Mouse (Mus musculus): Measurements from ENCODE around the gene P2rx2. TPM values are rescaled to one million over a fixed set of nuclear protein-coding genes. Genes with fewer than 3 reads are reported as not detected.

The P2rx2 gene
- total RNA-seq, 2 experiments from 2014 or later, result not detected

GRCm38 (mm10) chr5:110363179-110363821 lies 20.3 kb upstream of the P2rx2 start:
- H3K4me3 ChIP-seq, result peak overlapping the region; percentile 69
- H3K27ac ChIP-seq, result peak overlapping the region; percentile 91
- peak; percentile 69 for TF ChIP-seq CTCF (IDR thresholded peaks at IDR 0.05)
- intact Hi-C loops (cut with DNase I), result no loop called here
- peak; percentile 92 for DNase-seq

- no peak for TF ChIP-seq CTCF (IDR thresholded peaks at IDR 0.05)
- Histone ChIP-seq H3K4me3 (peak overlapping the region; percentile 69), H3K27ac (peak overlapping the region; percentile 91)
- intact Hi-C loops (cut with DNase I), result no loop called here
- DNase-seq, result no peak
Observed at GRCm38 (mm10) chr5:110362813-110363178, 19.8 kb upstream of the P2rx2 start.

GRCm38 (mm10) chr5:110361465-110361864 lies 18.5 kb upstream of the P2rx2 start:
- intact Hi-C loops (cut with DNase I), result no loop called here
- DNase-seq, result no peak
- no peak for TF ChIP-seq CTCF (IDR thresholded peaks at IDR 0.05)
- H3K4me3 ChIP-seq, result no peak overlapping the region
- H3K27ac ChIP-seq, result no peak overlapping the region

GRCm38 (mm10) chr5:110357531-110358179 lies 14.6 kb upstream of the P2rx2 start:
- peak; percentile 80 for TF ChIP-seq CTCF (IDR thresholded peaks at IDR 0.05)
- H3K4me3 ChIP-seq, result no peak overlapping the region
- intact Hi-C loops (cut with DNase I), result loop anchor here (1.0 to 2.0 kb wide), 2 partner anchors 71 to 279 kb away; no protein-coding TSS in a partner anchor
- peak; percentile 78 for DNase-seq
- no peak overlapping the region for H3K27ac ChIP-seq

- no peak overlapping the region for H3K27ac ChIP-seq
- TF ChIP-seq CTCF (IDR thresholded peaks at IDR 0.05), result peak; percentile 61
- intact Hi-C loops (cut with DNase I), result no loop called here
- H3K4me3 ChIP-seq, result no peak overlapping the region
- DNase-seq, result no peak
Observed at GRCm38 (mm10) chr5:110354716-110355115, 11.7 kb upstream of the P2rx2 start.

DNA sequence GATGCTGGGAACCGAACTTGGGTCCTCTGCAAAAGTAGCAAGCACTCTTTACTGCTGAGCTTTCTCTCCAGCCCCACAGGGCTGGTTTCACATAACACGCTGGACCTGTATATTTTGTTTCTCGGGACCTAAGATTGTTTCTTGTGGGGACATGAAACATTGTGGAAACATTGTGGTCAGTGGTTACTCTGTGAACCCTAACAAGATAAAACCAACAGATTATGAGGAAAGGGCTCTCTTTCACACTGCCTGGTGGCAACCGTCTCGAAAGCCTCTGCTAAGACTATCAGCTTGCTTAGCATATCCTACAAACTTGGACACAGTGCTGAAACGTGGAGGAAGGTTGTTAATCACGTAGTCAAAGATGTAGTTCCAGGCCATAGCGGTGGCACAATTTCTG lies 4.0 kb upstream of the P2rx2 start:
- intact Hi-C loops (cut with DNase I), result no loop called here
- H3K4me3 ChIP-seq, result no peak overlapping the region
- no peak for TF ChIP-seq CTCF (IDR thresholded peaks at IDR 0.05)
- no peak overlapping the region for H3K27ac ChIP-seq
- no peak for DNase-seq

DNA sequence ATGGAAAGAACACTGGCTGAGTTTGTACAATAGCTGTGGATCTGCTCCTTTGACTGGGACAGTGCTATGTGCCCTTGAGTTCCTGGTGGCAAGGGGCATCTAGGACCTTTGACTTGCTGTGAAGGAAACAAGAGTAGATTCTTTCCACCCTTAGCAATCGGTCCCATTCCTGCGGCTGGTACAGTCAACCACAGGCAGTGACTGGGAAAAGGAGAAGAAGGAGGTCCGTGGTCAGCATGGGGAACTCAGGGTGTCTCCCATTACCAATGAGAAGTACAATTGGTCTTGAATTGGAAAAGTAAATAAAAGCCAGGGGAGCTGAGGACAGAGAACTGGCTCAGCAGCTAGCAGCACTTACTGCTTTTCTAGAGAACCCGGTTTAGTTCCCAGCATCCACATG lies 2.5 kb upstream of the P2rx2 start:
- intact Hi-C loops (cut with DNase I), result no loop called here

GRCm38 (mm10) chr5:110344524-110344923 lies 1.5 kb upstream of the P2rx2 start, which contains the start of gene Lrcol1:
Gene Lrcol1, plus strand, starts transcription at chr5:110344730.
- intact Hi-C loops (cut with DNase I), result no loop called here
- no peak for DNase-seq
- no peak for TF ChIP-seq CTCF (IDR thresholded peaks at IDR 0.05)
- no peak within 1 kb of the TSS for H3K4me3 ChIP-seq
- H3K27ac ChIP-seq, result no peak within 1 kb of the TSS

More for the DNA sequence above, 2.5 kb upstream of the P2rx2 start:
- no peak for TF ChIP-seq CTCF (IDR thresholded peaks at IDR 0.05)
- Histone ChIP-seq H3K27ac (no peak overlapping the region), H3K4me3 (no peak overlapping the region)
- DNase-seq, result no peak

GRCm38 (mm10) chr5:110338792-110339191 lies 4.2 kb downstream of the P2rx2 start:
- no peak for DNase-seq
- Histone ChIP-seq H3K27ac (no peak overlapping the region), H3K4me3 (no peak overlapping the region)
- intact Hi-C loops (cut with DNase I), result no loop called here
- TF ChIP-seq CTCF (IDR thresholded peaks at IDR 0.05), result no peak

DNA sequence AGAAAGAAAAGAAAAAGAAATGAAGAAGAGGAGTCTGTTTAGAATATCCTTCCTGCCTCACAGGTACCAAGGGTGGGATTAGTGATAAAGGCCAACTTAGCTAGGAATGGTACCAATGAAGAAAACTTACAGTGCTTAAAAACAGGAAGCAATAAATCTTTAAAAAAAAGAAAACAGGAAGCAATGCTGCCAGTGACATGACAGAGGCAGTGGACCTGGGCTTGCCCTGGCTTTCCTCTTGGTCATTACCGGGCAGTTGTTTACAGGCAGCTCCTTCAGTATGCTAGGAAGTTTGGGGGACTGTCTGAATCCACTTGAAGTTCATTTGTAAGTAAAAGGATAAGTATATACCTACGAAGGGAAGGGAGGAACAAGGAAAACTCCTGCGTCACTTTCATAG lies 12.5 kb downstream of the P2rx2 start:
- intact Hi-C loops (cut with DNase I), result no loop called here
- no peak for DNase-seq
- no peak for TF ChIP-seq CTCF (IDR thresholded peaks at IDR 0.05)
- Histone ChIP-seq H3K4me3 (no peak overlapping the region), H3K27ac (no peak overlapping the region)

GRCm38 (mm10) chr5:110313127-110313526 lies 29.9 kb downstream of the P2rx2 start:
- no peak for TF ChIP-seq CTCF (IDR thresholded peaks at IDR 0.05)
- intact Hi-C loops (cut with DNase I), result no loop called here
- no peak overlapping the region for H3K4me3 ChIP-seq
- no peak for DNase-seq
- no peak overlapping the region for H3K27ac ChIP-seq

DNA sequence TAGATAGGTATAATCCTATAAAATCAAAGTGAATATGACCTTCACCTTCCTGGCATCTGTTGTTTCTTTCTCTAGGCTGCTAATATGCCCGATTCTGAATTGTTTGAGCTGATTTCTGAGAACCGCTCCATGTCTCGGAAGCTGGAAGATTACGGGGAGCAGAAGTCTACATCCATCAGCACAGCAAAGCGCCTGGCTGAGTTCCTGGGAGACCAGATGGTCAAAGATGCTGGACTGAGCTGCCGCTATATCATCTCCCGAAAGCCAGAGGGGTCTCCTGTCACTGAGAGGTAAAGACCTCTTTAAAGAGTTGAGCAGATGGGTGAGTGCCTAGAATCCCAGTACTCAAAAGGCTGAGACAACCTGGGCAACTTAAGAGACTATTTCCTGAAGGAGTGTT lies 34.2 kb downstream of the P2rx2 start:
- no peak overlapping the region for H3K4me3 ChIP-seq
- no peak for TF ChIP-seq CTCF (IDR thresholded peaks at IDR 0.05)
- intact Hi-C loops (cut with DNase I), result no loop called here
- H3K27ac ChIP-seq, result no peak overlapping the region
- no peak for DNase-seq

DNA sequence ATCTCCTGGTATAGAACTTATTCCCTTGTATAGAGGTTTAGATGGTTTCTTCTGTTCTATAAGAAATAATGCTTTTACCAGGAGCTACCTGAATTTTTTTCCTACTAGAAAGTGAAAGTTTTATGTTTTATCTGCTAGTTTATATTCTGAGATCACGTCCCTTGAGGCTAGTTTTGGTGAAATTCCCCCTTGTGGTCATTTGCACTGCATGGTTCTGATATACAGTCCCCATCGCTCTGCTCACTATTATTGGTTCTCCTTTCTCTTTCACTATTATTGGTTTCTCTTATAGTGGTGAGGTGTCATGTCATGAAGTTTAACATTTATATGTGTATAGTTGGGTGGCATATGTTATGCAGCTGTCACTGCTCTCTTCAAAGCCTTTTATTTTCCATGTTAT lies 42.4 kb downstream of the P2rx2 start:
- intact Hi-C loops (cut with DNase I), result no loop called here
- Histone ChIP-seq H3K27ac (no peak overlapping the region), H3K4me3 (no peak overlapping the region)
- DNase-seq, result no peak
- no peak for TF ChIP-seq CTCF (IDR thresholded peaks at IDR 0.05)

GRCm38 (mm10) chr5:110296637-110297036 lies 46.4 kb downstream of the P2rx2 start:
- H3K4me3 ChIP-seq, result no peak overlapping the region
- no peak for DNase-seq
- no peak overlapping the region for H3K27ac ChIP-seq
- intact Hi-C loops (cut with DNase I), result no loop called here
- no peak for TF ChIP-seq CTCF (IDR thresholded peaks at IDR 0.05)
